Mouse (Mus musculus) midbrain, embryonic 13.5 days (tissue): ENCODE measurements around the gene Cacng5. TPM values are rescaled to one million over a fixed set of nuclear protein-coding genes. Genes with fewer than 3 reads are reported as not detected.

Experiments
- ATAC-seq: fragments of 200-750 bp; cut with Nextera tagmentation; 2 replicates; pipeline ENCODE4 v1.8.0; 2017; ENCODE audit warnings: mild to moderate bottlenecking, moderate TSS enrichment, moderate library complexity
- H3K27ac ChIP-seq: fragments of 300-500 bp; sonication (generic); 2 replicates; pipeline ENCODE4 v1.5.1; 2015; ENCODE audit warnings: inconsistent platforms, mild to moderate bottlenecking, moderate library complexity
- H3K27me3 ChIP-seq: fragments of 300-500 bp; sonication (generic); 2 replicates; pipeline ENCODE4 v1.6.1; 2015; ENCODE audit warnings: mild to moderate bottlenecking, inconsistent platforms
- H3K36me3 ChIP-seq: fragments of 300-500 bp; sonication (generic); 2 replicates; pipeline ENCODE4 v1.6.1; 2015; ENCODE audit warnings: mild to moderate bottlenecking, inconsistent platforms
- H3K4me1 ChIP-seq: fragments of 300-500 bp; sonication (generic); replicated peaks from 2 replicates; pipeline ENCODE4 v1.6.1; 2015; ENCODE audit warnings: inconsistent platforms
- H3K4me2 ChIP-seq: fragments of 300-500 bp; sonication (generic); replicated peaks from 2 replicates; pipeline ENCODE4 v1.6.1; 2015; ENCODE audit warnings: moderate library complexity, mild to moderate bottlenecking, inconsistent platforms
- H3K4me3 ChIP-seq: fragments of 300-500 bp; sonication (generic); replicated peaks from 2 replicates; pipeline ENCODE4 v1.5.1; 2015; ENCODE audit warnings: mild to moderate bottlenecking, inconsistent platforms
- H3K9ac ChIP-seq: fragments of 300-500 bp; sonication (generic); replicated peaks from 2 replicates; pipeline ENCODE4 v1.6.1; 2015; ENCODE audit warnings: mild to moderate bottlenecking, inconsistent platforms
- H3K9me3 ChIP-seq: fragments of 300-500 bp; sonication (generic); 2 replicates; pipeline ENCODE4 v1.6.1; 2016; ENCODE audit warnings: mild to moderate bottlenecking, inconsistent platforms
- whole genome bisulfite sequencing: fragments of 180-500 bp; shearing (Covaris S2); methylation state at CpG from one replicate; pipeline ENCODE4 v1.1.7; 2015; 5-methylcytosine and 5-hydroxymethylcytosine counted together
- polyA plus RNA-seq: library from polyadenylated mRNA; unstranded; fragments of >200 nt; fragmentation: Nextera tagmentation; extraction: Ambion mirVana; gene quantifications from 2 replicates; pipeline ENCODE4 v1.2.1, GENCODE M21; 2015

The Cacng5 gene
- 3.8 and 4.1 TPM in 2 replicates for polyA plus RNA-seq

GRCm38 (mm10) chr11:107914634-107915226, at the start of gene Cacng5:
Gene Cacng5 (minus strand): TSS chr11:107915055.
- no peaks in the 10 kb centered on the region for H3K9me3 ChIP-seq
- WGBS, result 4% methylated on average over 36 of the region's 36 CpGs
- peak; percentile 71 for ATAC-seq

GRCm38 (mm10) chr11:107957566-107958350, 42.9 kb upstream of the Cacng5 start:
- no peak for ATAC-seq
- 80% methylated on average over 13 of the region's 13 CpGs for WGBS
- no peak overlapping the region for H3K4me3 ChIP-seq
- no peak overlapping the region for H3K4me2 ChIP-seq
- H3K27ac ChIP-seq, result peak overlapping the region; percentile 36; the same call in 1 of the 2 replicates
- no peaks in the 10 kb centered on the region for H3K4me1 ChIP-seq
- no peaks in the 10 kb centered on the region for H3K9me3 ChIP-seq
- H3K27me3 ChIP-seq, result no peaks in the 10 kb centered on the region
- peaks cover 7% of the 10 kb centered on the region; the same call in 1 of the 2 replicates for H3K36me3 ChIP-seq
- no peak overlapping the region for H3K9ac ChIP-seq

More at GRCm38 (mm10) chr11:107914634-107915226, at the start of gene Cacng5:
- Histone ChIP-seq H3K4me3 (peak within 1 kb of the TSS; percentile 39), H3K4me1 (peaks cover 25% of the 10 kb centered on the region), H3K4me2 (peak within 1 kb of the TSS; percentile 59), H3K27me3 (peaks cover 38% of the 10 kb centered on the region), H3K27ac (no peak within 1 kb of the TSS), H3K36me3 (no peaks in the 10 kb centered on the region), H3K9ac (peak within 1 kb of the TSS; percentile 48)

DNA sequence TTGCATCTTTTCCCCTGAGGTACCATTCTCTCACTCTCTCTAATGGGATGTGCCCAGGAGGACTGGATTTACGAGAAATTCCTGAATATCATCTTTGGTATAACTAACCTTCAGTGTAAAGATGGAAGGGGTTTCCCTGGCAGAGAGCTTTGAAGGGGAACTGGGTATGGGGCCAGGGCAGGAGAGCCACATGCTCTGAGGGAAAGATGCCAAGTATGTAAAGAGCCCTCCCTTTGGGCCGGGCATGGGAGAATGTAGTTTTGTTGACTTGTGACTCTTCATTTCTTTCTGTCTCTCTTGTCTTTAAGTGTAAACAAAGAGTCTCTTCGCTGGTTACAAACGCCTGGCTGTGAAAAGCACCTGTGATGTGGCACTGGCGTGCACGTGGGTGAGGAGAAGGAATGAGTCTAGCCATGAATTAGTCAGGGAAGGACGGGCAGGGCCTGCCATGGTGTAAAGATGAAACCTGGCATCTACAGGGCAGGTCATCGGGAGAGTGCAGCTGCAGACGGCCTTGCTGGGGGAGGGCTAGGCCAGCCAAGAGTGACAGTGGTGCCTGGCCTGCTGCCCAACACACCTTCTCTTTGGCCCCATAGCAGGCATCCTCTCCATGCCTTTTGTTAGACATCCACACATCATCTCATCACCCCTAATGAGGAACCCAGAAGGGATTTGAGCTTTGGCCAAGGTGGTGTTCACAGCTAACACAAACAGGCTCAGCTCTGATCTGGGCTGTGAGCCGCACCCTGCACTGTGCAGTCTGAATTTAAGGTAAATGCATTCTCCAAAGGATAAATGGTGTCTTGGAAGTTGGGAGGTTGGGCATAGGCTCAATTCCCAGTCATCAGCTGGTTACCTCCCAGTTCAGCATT, 40.6 kb upstream of the Cacng5 start:
- Histone ChIP-seq H3K9ac (no peak overlapping the region), H3K9me3 (no peaks in the 10 kb centered on the region), H3K4me3 (no peak overlapping the region), H3K27ac (no peak overlapping the region), H3K4me2 (no peak overlapping the region), H3K4me1 (no peaks in the 10 kb centered on the region), H3K27me3 (no peaks in the 10 kb centered on the region), H3K36me3 (peaks cover 4% of the 10 kb centered on the region; the same call in 1 of the 2 replicates)
- no peak for ATAC-seq
- WGBS, result 90% methylated on average over 10 of the region's 10 CpGs

DNA sequence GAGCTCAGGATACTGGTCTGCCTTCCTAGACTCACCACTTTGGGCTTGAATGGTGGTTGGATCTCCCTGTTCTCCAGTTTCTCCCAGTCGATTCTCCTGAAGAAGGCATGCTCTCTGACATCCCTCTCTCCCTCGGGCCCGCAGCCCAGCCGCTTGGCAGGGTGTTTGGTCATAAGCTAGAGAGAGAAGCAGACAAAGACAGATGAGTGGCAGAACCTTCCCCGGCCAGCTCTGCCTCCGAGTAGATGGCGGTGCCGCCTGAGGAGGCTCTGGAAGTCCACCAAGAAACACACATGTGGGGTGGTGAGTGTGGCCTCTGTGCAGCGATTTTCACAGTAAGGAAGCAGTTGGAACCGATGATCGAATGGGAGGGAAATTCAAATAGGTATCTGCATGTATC, 36.6 kb upstream of the Cacng5 start:
- Histone ChIP-seq H3K27me3 (no peaks in the 10 kb centered on the region), H3K4me2 (no peak overlapping the region), H3K4me1 (peaks cover 17% of the 10 kb centered on the region; the same call in 1 of the 2 replicates), H3K36me3 (no peaks in the 10 kb centered on the region), H3K9ac (no peak overlapping the region), H3K27ac (no peak overlapping the region), H3K9me3 (no peaks in the 10 kb centered on the region), H3K4me3 (no peak overlapping the region)
- 94% methylated on average over 11 of the region's 11 CpGs for WGBS
- ATAC-seq, result no peak

GRCm38 (mm10) chr11:107950658-107951057, 35.8 kb upstream of the Cacng5 start:
- no peak overlapping the region for H3K27ac ChIP-seq
- H3K4me3 ChIP-seq, result no peak overlapping the region
- H3K4me1 ChIP-seq, result peaks cover 17% of the 10 kb centered on the region; the same call in 1 of the 2 replicates
- H3K36me3 ChIP-seq, result no peaks in the 10 kb centered on the region
- H3K9me3 ChIP-seq, result no peaks in the 10 kb centered on the region
- WGBS, result 92% methylated on average over 4 of the region's 4 CpGs
- no peak overlapping the region for H3K9ac ChIP-seq
- H3K27me3 ChIP-seq, result no peaks in the 10 kb centered on the region
- H3K4me2 ChIP-seq, result no peak overlapping the region
- ATAC-seq, result no peak

DNA sequence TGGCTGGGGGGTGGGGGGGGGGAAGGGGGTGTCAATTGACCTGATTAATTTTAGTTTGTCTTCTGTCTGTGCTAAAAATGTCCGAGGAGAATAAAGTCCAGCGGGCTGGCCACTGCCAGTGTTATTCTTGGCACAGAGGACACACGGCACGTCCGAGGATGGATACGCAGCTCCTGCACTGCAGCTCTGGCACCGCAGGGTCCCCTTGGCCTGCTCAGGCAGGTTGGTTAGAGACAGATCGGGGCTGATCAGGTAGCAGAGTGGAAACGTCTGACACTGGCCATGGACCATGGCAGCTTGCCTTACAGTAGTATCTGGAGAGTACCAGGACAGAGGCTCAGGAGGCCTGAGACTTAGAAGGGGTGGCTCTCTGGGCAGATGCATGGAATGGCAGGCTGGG, 35.4 kb upstream of the Cacng5 start:
- WGBS, result 87% methylated on average over 9 of the region's 9 CpGs
- Histone ChIP-seq H3K4me3 (no peak overlapping the region), H3K27me3 (no peaks in the 10 kb centered on the region), H3K4me2 (no peak overlapping the region), H3K9me3 (no peaks in the 10 kb centered on the region), H3K4me1 (peaks cover 17% of the 10 kb centered on the region; the same call in 1 of the 2 replicates), H3K9ac (no peak overlapping the region), H3K27ac (no peak overlapping the region), H3K36me3 (peaks cover under 1% of the 10 kb centered on the region; the same call in 1 of the 2 replicates)
- no peak for ATAC-seq

- H3K4me1 ChIP-seq, result peaks cover 17% of the 10 kb centered on the region; the same call in 1 of the 2 replicates
- no peaks in the 10 kb centered on the region for H3K9me3 ChIP-seq
- H3K27me3 ChIP-seq, result no peaks in the 10 kb centered on the region
- ATAC-seq, result no peak
- no peak overlapping the region for H3K9ac ChIP-seq
- 93% methylated on average over 1 of the region's 1 CpGs for WGBS
- H3K4me3 ChIP-seq, result no peak overlapping the region
- H3K4me2 ChIP-seq, result no peak overlapping the region
- H3K36me3 ChIP-seq, result peaks cover 11% of the 10 kb centered on the region
- H3K27ac ChIP-seq, result no peak overlapping the region
Measured at GRCm38 (mm10) chr11:107947951-107948350, 33.1 kb upstream of the Cacng5 start.

- Histone ChIP-seq H3K4me2 (no peak overlapping the region), H3K27me3 (no peaks in the 10 kb centered on the region), H3K9me3 (no peaks in the 10 kb centered on the region), H3K4me3 (no peak overlapping the region), H3K9ac (no peak overlapping the region), H3K27ac (no peak overlapping the region), H3K4me1 (peaks cover 17% of the 10 kb centered on the region; the same call in 1 of the 2 replicates), H3K36me3 (peaks cover 11% of the 10 kb centered on the region)
- WGBS, result 26% methylated on average over 5 of the region's 5 CpGs
- ATAC-seq, result no peak
Measured at GRCm38 (mm10) chr11:107946823-107947222, 32.0 kb upstream of the Cacng5 start.

- Histone ChIP-seq H3K4me2 (no peak overlapping the region), H3K9ac (no peak overlapping the region), H3K4me3 (no peak overlapping the region), H3K9me3 (no peaks in the 10 kb centered on the region), H3K4me1 (no peaks in the 10 kb centered on the region), H3K27ac (no peak overlapping the region), H3K27me3 (no peaks in the 10 kb centered on the region), H3K36me3 (0 out of 2 replicates have a peak, but pooled peaks cover 4% of the 10 kb centered on the region)
- ATAC-seq, result no peak
- 89% methylated on average over 2 of the region's 2 CpGs for WGBS
Measured at GRCm38 (mm10) chr11:107936929-107937328, 22.1 kb upstream of the Cacng5 start.

DNA sequence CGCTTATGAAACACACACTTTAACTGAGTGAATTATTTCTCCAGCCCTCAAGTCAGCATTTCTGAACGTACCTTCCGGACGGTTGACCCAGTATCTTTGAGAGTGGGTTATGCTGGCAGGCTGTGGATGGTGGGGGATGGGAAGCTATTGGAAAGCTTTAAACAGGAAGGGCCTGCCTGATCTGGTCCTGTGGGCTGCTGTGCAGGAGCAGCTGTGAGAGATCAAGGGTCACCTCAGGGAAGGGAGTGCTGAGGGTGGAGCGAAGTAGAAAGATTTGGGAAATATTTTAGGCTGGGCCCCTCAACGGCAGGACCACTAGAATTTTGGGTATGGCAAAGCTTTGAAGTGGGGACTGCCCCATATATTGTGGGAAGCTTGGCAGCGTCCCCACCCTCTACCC, 16.9 kb upstream of the Cacng5 start:
- Histone ChIP-seq H3K36me3 (no peaks in the 10 kb centered on the region), H3K9me3 (no peaks in the 10 kb centered on the region)
- 81% methylated on average over 7 of the region's 7 CpGs for WGBS

DNA sequence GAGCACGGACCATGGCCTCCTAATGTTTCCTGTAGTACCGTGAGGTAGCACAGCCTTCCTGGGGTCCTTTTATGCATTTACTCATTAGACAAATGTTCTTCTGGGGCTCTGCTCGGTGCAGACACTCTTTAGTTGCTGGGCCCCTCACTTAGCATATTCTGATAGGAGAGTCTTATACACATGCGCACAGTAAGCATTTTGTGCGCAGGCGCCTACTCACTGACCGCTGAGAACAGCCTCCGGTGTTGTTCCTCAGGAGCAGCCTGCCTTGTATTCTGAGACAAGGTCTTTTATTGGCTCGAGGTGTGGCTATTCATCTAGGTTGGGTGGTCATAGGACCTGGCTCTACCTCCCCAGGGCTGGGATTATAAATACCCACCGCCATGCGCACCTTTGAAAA, 16.4 kb upstream of the Cacng5 start:
- Histone ChIP-seq H3K36me3 (no peaks in the 10 kb centered on the region), H3K9ac (no peak overlapping the region), H3K4me2 (no peak overlapping the region), H3K27ac (no peak overlapping the region), H3K27me3 (no peaks in the 10 kb centered on the region), H3K9me3 (no peaks in the 10 kb centered on the region), H3K4me1 (no peaks in the 10 kb centered on the region; the same call in 1 of the 2 replicates), H3K4me3 (no peak overlapping the region)
- ATAC-seq, result no peak
- WGBS, result 91% methylated on average over 11 of the region's 11 CpGs

More for the DNA sequence above, 16.9 kb upstream of the Cacng5 start:
- no peaks in the 10 kb centered on the region for H3K27me3 ChIP-seq
- H3K4me3 ChIP-seq, result no peak overlapping the region
- no peak overlapping the region for H3K27ac ChIP-seq
- no peak overlapping the region for H3K4me2 ChIP-seq
- no peaks in the 10 kb centered on the region; the same call in 1 of the 2 replicates for H3K4me1 ChIP-seq
- H3K9ac ChIP-seq, result no peak overlapping the region
- no peak for ATAC-seq
